ENCODE assay signal across 8 mouse cellular contexts in the genomic region with DNA sequence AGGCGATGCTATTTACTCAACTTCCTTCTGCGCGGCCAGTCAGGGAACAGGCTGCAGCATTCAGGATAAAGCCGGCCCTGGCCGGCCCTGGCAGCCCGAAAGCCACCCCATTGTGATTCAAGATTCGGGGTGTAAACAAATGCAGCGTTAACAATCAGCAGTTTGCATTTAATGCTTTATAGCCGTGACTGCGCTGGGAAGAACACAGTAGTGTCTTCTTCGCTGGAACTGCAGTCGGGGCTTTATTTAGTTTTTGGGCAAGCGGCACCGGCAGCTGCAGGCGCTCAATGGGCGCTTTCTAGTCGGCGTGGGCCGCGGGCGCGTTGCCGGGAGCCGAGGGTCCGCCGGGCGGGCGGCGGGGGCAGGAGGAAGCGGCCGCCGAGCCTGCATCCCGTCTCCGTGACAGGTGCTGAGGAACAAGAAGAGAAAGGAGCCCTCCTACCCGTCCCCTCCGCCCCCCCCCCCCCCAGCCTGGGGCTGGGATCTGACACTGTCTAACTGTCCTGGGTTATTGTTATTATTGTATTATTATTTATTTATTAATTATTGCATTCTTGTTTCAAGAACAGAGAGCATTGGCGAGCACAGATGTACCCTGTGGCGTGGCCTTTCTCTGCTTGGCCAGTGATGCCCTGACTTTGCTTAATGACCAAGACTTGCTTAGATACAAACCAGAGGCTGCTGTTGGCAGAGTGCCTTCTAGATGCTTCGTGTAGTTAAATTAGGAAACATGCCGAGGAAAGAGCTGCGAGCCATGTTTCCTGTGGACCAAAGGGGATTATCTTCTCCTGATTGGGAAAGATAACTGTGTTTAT. TPM values are rescaled to one million over a fixed set of nuclear protein-coding genes. Genes with fewer than 3 reads are reported as not detected.
DNase-seq lines count a peak whose midpoint lies in the region; ATAC-seq and TF ChIP-seq lines count a peak whose summit lies in the region.

No protein-coding gene starts in this region.

- TF ChIP-seq EP300 in liver, postnatal 0 days (IDR thresholded peaks at IDR 0.05; ENCODE audit: low read depth): 0 out of 2 replicates have a peak, but pooled peaks have one; percentile 11

- WGBS in liver, postnatal 0 days (ENCODE audit: insufficient replicate concordance): 4% methylated on average over 41 of the region's 41 CpGs
- WGBS in neural tube, embryonic 13.5 days: 2% methylated on average over 33 of the region's 41 CpGs

- H3K9me3 ChIP-seq in ES-E14 (ENCODE audit: control insufficient read depth, insufficient read depth, low read depth, low read length): no peaks in the 10 kb centered on the region
- no peaks in the 10 kb centered on the region for H3K9me3 ChIP-seq in liver, postnatal 0 days (ENCODE audit: low read length)
- no peaks in the 10 kb centered on the region for H3K9me3 ChIP-seq in neural tube, embryonic 13.5 days

- peak; percentile 63 to 74 for ATAC-seq in hematopoietic stem cell, adult 5-6 weeks (replicated peaks in 1 of 2; ENCODE audit: insufficient read depth in 1 of 2, low FRiP score in 2 of 2, low TSS enrichment in 1 of 2, low read depth in 1 of 2, poor library complexity in 2 of 2, severe bottlenecking in 2 of 2)
- peak; percentile 77 for ATAC-seq in liver, postnatal 0 days
- peak; percentile 95 for ATAC-seq in neural tube, embryonic 13.5 days (ENCODE audit: low read depth)

- peak overlapping the region; percentile 27 to 51 for H3K4me3 ChIP-seq in ES-E14 (ENCODE audit: insufficient read depth in 1 of 2, low read depth in 1 of 2, low read length in 2 of 2, poor library complexity in 1 of 2, severe bottlenecking in 1 of 2)
- H3K4me3 ChIP-seq in layer of hippocampus, adult 2 months: peak overlapping the region; percentile 62
- H3K4me3 ChIP-seq in liver, postnatal 0 days (ENCODE audit: low read depth, low read length): peak overlapping the region; percentile 38
- peak overlapping the region; percentile 37 for H3K4me3 ChIP-seq in neural tube, embryonic 13.5 days

- H3K27me3 ChIP-seq in liver, postnatal 0 days (ENCODE audit: insufficient read depth, low read length): no peaks in the 10 kb centered on the region
- H3K27me3 ChIP-seq in neural tube, embryonic 13.5 days: no peaks in the 10 kb centered on the region

- H3K4me2 ChIP-seq in liver, postnatal 0 days (ENCODE audit: low read depth, low read length): peak overlapping the region; percentile 70
- H3K4me2 ChIP-seq in neural tube, embryonic 13.5 days: peak overlapping the region; percentile 59

- DNase-seq in ES-E14 (ENCODE audit: low read depth, low spot score): peak; percentile 66
- peak; percentile 55 for DNase-seq in cerebellum, adult 9-10 months
- DNase-seq in frontal cortex, adult 2 months (ENCODE audit: extremely low spot score in 1 of 2, low spot score in 1 of 2): peak; percentile 43 to 69
- peak; percentile 64 to 66 for DNase-seq in layer of hippocampus, adult 2 months (ENCODE audit: low spot score in 2 of 2)
- peak; percentile 57 for DNase-seq in liver, postnatal 0 days
- DNase-seq in thymus, postnatal 0 days (ENCODE audit: low spot score): peak; percentile 32

- in situ Hi-C loops in ES-E14 (cut with MboI; ENCODE audit: low sequenced_read_pairs in 2 of 2, unreplicated experiment in 2 of 2): no loop called here

- no peak overlapping the region for H3K27ac ChIP-seq in ES-E14 (ENCODE audit: insufficient read depth, low read depth, low read length, poor library complexity, severe bottlenecking)
- H3K27ac ChIP-seq in layer of hippocampus, adult 2 months: peak overlapping the region; percentile 85
- no peak overlapping the region for H3K27ac ChIP-seq in liver, postnatal 0 days (ENCODE audit: low read depth)
- peak overlapping the region; percentile 75 for H3K27ac ChIP-seq in neural tube, embryonic 13.5 days (replicated peaks)

- H3K4me1 ChIP-seq in ES-E14 (ENCODE audit: control insufficient read depth in 2 of 2, insufficient read depth in 2 of 2, low read length in 2 of 2, poor library complexity in 1 of 2): peaks cover 5 to 19% of the 10 kb centered on the region in 2 experiments; a peak in 2 of 4 replicates
- H3K4me1 ChIP-seq in liver, postnatal 0 days (ENCODE audit: insufficient read depth): peaks cover 3% of the 10 kb centered on the region
- H3K4me1 ChIP-seq in neural tube, embryonic 13.5 days (replicated peaks): peaks cover 25% of the 10 kb centered on the region

- peak overlapping the region; percentile 44 for H3K9ac ChIP-seq in ES-E14 (ENCODE audit: insufficient read depth, low read depth, low read length, poor library complexity, severe bottlenecking)
- H3K9ac ChIP-seq in liver, postnatal 0 days (replicated peaks): peak overlapping the region; percentile 55
- peak overlapping the region; percentile 62 for H3K9ac ChIP-seq in neural tube, embryonic 13.5 days

- H3K36me3 ChIP-seq in ES-E14 (ENCODE audit: control insufficient read depth, insufficient read depth, low read length, poor library complexity, severe bottlenecking): no peaks in the 10 kb centered on the region
- H3K36me3 ChIP-seq in liver, postnatal 0 days (replicated peaks; ENCODE audit: insufficient read depth, low read length): no peaks in the 10 kb centered on the region
- H3K36me3 ChIP-seq in neural tube, embryonic 13.5 days: no peaks in the 10 kb centered on the region

- TF ChIP-seq CTCF in layer of hippocampus, adult 2 months (conservative IDR thresholded peaks at IDR 0.05): no peak
- no peak for TF ChIP-seq CTCF in liver, postnatal 0 days (IDR thresholded peaks at IDR 0.05; ENCODE audit: low read depth)

TF ChIP-seq in ES-E14, 5 proteins besides CTCF, POLR2A, EP300 and RAD21:
- TF ChIP-seq ZC3H11A (IDR thresholded peaks at IDR 0.05; ENCODE audit: borderline replicate concordance, low read depth, low read length) (no peak), HCFC1 (IDR thresholded peaks at IDR 0.05; ENCODE audit: borderline replicate concordance, insufficient read depth, low read length) (no peak; the same call in 1 of the 2 replicates), ZNF384 (IDR thresholded peaks at IDR 0.05; ENCODE audit: low read depth, low read length) (no peak), CHD2 (IDR thresholded peaks at IDR 0.05; ENCODE audit: low read depth, low read length) (no peak), MAFK (IDR thresholded peaks at IDR 0.05; ENCODE audit: insufficient read depth, low read depth, low read length) (0 out of 2 replicates have a peak, but pooled peaks have one; percentile 39)

RNA-seq across cellular contexts. Expression of a gene that starts 33.6 kb away (rescaled TPM):
- 6.7 and 7.3 TPM in 2 replicates for total RNA-seq in ES-E14 (2012; rRNA removed)
- 49.5 and 49.6 TPM in 2 replicates for polyA plus RNA-seq in frontal cortex, adult 2 months (2012; rRNA removed)
- total RNA-seq in hematopoietic stem cell, adult 5-6 weeks (2017): 167 and 187 TPM in 2 replicates
- 10 to 100 TPM; 79.8 to 80.8 TPM for total RNA-seq in layer of hippocampus, adult 2 months (2021)
- polyA plus RNA-seq in liver, postnatal 0 days (2015; fragmentation: Nextera tagmentation; extraction: Ambion mirVana): 18.0 and 18.5 TPM in 2 replicates
- polyA plus RNA-seq in neural tube, embryonic 13.5 days (2015; fragmentation: Nextera tagmentation; extraction: Ambion mirVana): 47.9 and 57.3 TPM in 2 replicates
- polyA plus RNA-seq in thymus, postnatal 0 days (2015; fragmentation: Nextera tagmentation; extraction: Ambion mirVana): 62.9 and 79.3 TPM in 2 replicates

Comparison
In these comparisons a context has a peak if more than half of its experiments do, and no peak if none do; other contexts are left out.
1. H3K27ac ChIP-seq: peak in layer of hippocampus, adult 2 months (single experiment) and neural tube, embryonic 13.5 days (single experiment); none in ES-E14 (single experiment) and liver, postnatal 0 days (single experiment).
2. Peak in every context shown above with its lines, with median percentiles within 50 percentile points of each other: DNase-seq, H3K4me3 ChIP-seq, H3K9ac ChIP-seq and ATAC-seq.